Comparison of ENCODE assay signal across 27 mouse cellular contexts in genomic region chr7:122418551-122418950, GRCm38 (mm10).
DNase-seq lines count a peak whose midpoint lies in the region; ATAC-seq and TF ChIP-seq lines count a peak whose summit lies in the region.
"Had no signal": no experiment of that assay in that cellular context is flagged by ENCODE, and none has a peak within 500 bp of the region (broad histone marks: within the 10 kb centered on the region; RNA-seq: fewer than 3 reads in every experiment).

No protein-coding gene starts in this region.

- no peaks in the 10 kb centered on the region for H3K36me3 ChIP-seq in heart, embryonic 11.5 days (ENCODE audit: control insufficient read depth, insufficient read depth, low read length)
- no peaks in the 10 kb centered on the region for H3K36me3 ChIP-seq in hindbrain, embryonic 10.5 days
- H3K36me3 ChIP-seq: embryonic facial prominence, embryonic 12.5 days; heart, embryonic 15.5 days; hindbrain, embryonic 13.5 days; liver, embryonic 12.5 days had no signal

- no peaks in the 10 kb centered on the region for H3K9me3 ChIP-seq in heart, embryonic 11.5 days (replicated peaks; ENCODE audit: control insufficient read depth, low read length)
- H3K9me3 ChIP-seq in hindbrain, embryonic 10.5 days: no peaks in the 10 kb centered on the region
- H3K9me3 ChIP-seq: embryonic facial prominence, embryonic 12.5 days; heart, embryonic 15.5 days; hindbrain, embryonic 13.5 days; liver, embryonic 12.5 days had no signal

- H3K27ac ChIP-seq in layer of hippocampus, adult 2 months: 0 out of 2 replicates have a peak overlapping the region, but pooled peaks have one; percentile 5
- no peak overlapping the region for H3K27ac ChIP-seq in heart, embryonic 11.5 days (ENCODE audit: low read depth, low read length)
- no peak overlapping the region for H3K27ac ChIP-seq in hindbrain, embryonic 10.5 days
- H3K27ac ChIP-seq: embryonic facial prominence, embryonic 12.5 days; heart, embryonic 15.5 days; hindbrain, embryonic 13.5 days; liver, embryonic 12.5 days had no signal

- 73% methylated on average over 3 of the region's 3 CpGs for WGBS in heart, embryonic 11.5 days (ENCODE audit: insufficient replicate concordance)
- 78% methylated on average over 3 of the region's 3 CpGs for WGBS in hindbrain, embryonic 10.5 days

- H3K4me1 ChIP-seq in heart, embryonic 11.5 days (ENCODE audit: control insufficient read depth, insufficient read depth, low read length): no peaks in the 10 kb centered on the region
- 0 out of 2 replicates have a peak, but pooled peaks cover 2% of the 10 kb centered on the region for H3K4me1 ChIP-seq in hindbrain, embryonic 10.5 days (replicated peaks)
- H3K4me1 ChIP-seq: embryonic facial prominence, embryonic 12.5 days; heart, embryonic 15.5 days; liver, embryonic 12.5 days had no signal

- no peak for TF ChIP-seq CTCF in layer of hippocampus, adult 2 months (conservative IDR thresholded peaks at IDR 0.05)

- no peaks in the 10 kb centered on the region for H3K27me3 ChIP-seq in heart, embryonic 11.5 days (ENCODE audit: control insufficient read depth, insufficient read depth, low read length)
- H3K27me3 ChIP-seq in hindbrain, embryonic 10.5 days (ENCODE audit: insufficient read depth, poor library complexity, severe bottlenecking): no peaks in the 10 kb centered on the region
- H3K27me3 ChIP-seq: embryonic facial prominence, embryonic 12.5 days; heart, embryonic 15.5 days; hindbrain, embryonic 13.5 days; liver, embryonic 12.5 days had no signal

- no peak overlapping the region for H3K4me2 ChIP-seq in heart, embryonic 11.5 days
- H3K4me2 ChIP-seq: embryonic facial prominence, embryonic 12.5 days; heart, embryonic 15.5 days; hindbrain, embryonic 13.5 days; liver, embryonic 12.5 days; midbrain, embryonic 11.5 days had no signal

- no peak for ATAC-seq in heart, embryonic 11.5 days (replicated peaks; ENCODE audit: insufficient number of reproducible peaks, low FRiP score, low TSS enrichment)
- ATAC-seq: CD4-positive, CD25-positive, alpha-beta regulatory T cell, adult 4 months; forebrain, embryonic 16.5 days; intestine, postnatal 0 days; liver, embryonic 12.5 days; liver, postnatal 0 days; midbrain, embryonic 16.5 days had no signal

- no peak for DNase-seq in layer of hippocampus, adult 2 months (ENCODE audit: low spot score in 2 of 2)
- DNase-seq in layer of hippocampus, adult 9-11 months: no peak
- peak; percentile 48 to 66 for DNase-seq in cerebellum, adult 18-20 months
- DNase-seq in cerebellum, postnatal 10 days: peak; percentile 63 to 75
- DNase-seq in hindbrain, embryonic 10.5 days (ENCODE audit: low spot score): no peak
- DNase-seq in embryo, embryonic 9.5 days (ENCODE audit: extremely low spot score): no peak
- DNase-seq: adrenal gland, postnatal 14 days; gastrocnemius, postnatal 10 days; heart, postnatal 36 days; kidney, postnatal 14 days; left cerebral cortex, postnatal 4 days; liver, postnatal 0 days; lung, postnatal 36 days; right cerebral cortex, adult 18-20 months; spleen, adult 18-20 months; thymus, adult 2 months; thymus, postnatal 36 days had no signal

- no peak overlapping the region for H3K4me3 ChIP-seq in layer of hippocampus, adult 2 months
- H3K4me3 ChIP-seq in heart, embryonic 11.5 days (ENCODE audit: low read depth, low read length): no peak overlapping the region
- H3K4me3 ChIP-seq in hindbrain, embryonic 10.5 days: no peak overlapping the region
- H3K4me3 ChIP-seq: embryonic facial prominence, embryonic 12.5 days; heart, embryonic 15.5 days; hindbrain, embryonic 13.5 days; liver, embryonic 12.5 days had no signal

- no peak overlapping the region for H3K9ac ChIP-seq in heart, embryonic 11.5 days (ENCODE audit: low read depth, low read length)
- H3K9ac ChIP-seq: embryonic facial prominence, embryonic 12.5 days; heart, embryonic 15.5 days; hindbrain, embryonic 13.5 days; liver, embryonic 12.5 days; liver, postnatal 0 days had no signal

Comparison
In these comparisons a context has a peak if more than half of its experiments do, and no peak if none do; other contexts are left out.
1. DNase-seq: peak in cerebellum, adult 18-20 months (2 of 2) and cerebellum, postnatal 10 days (2 of 2); none in layer of hippocampus, adult 2 months (0 of 2), layer of hippocampus, adult 9-11 months (single experiment), hindbrain, embryonic 10.5 days (single experiment) and embryo, embryonic 9.5 days (single experiment).